Mouse (Mus musculus): ENCODE data around the gene Ccdc87. TPM values are rescaled to one million over a fixed set of nuclear protein-coding genes. Genes with fewer than 3 reads are reported as not detected.
A peak's percentile ranks its signal among the peaks of the same experiment; 100 is the strongest.

The Ccdc87 gene
- 0.35 and 0.45 TPM in 2 replicates for polyA plus RNA-seq (2015; fragmentation: Nextera tagmentation; extraction: Ambion mirVana)

DNA sequence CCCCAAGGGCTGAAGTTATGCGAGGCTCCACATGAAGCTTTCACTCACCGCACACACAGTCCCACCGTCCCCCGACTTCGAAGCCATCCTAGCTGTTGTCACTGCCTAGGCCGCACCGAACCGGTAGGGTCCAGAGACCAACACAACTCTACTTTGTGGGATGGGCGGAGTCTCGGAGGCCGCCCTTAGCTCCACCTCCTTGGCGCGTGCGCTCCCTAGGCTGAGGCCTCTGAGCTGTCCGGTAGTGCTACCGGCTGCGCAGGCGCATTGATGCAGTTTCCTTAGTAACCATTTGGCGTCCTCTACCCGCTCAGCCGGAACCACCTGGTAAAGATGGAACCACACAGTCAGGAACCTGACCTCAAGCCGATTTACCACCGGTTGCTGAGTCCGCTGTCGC, at the start of gene Ccdc87, which contains the start of gene Ccs:
Gene Ccdc87 (plus strand): TSS at position 218 of the 400 bp plus-strand sequence.
Gene Ccs (minus strand): TSS at position 184 of the 400 bp plus-strand sequence.
- peak within 1 kb of the TSS; percentile 81 for H3K9ac ChIP-seq
- H3K9me3 ChIP-seq: no peaks in the 10 kb centered on the region
- peak within 1 kb of the TSS; percentile 56 for H3K4me3 ChIP-seq
- no peak within 1 kb of the TSS for H3K27ac ChIP-seq (replicated peaks)
- peak within 1 kb of the TSS; percentile 97 for H3K4me2 ChIP-seq
- peak; percentile 98 for ATAC-seq (ENCODE audit: low read depth)
- H3K36me3 ChIP-seq: 0 out of 2 replicates have a peak, but pooled peaks cover 2% of the 10 kb centered on the region
- peaks cover 38% of the 10 kb centered on the region for H3K27me3 ChIP-seq
- WGBS: under 1% methylated on average over 25 of the region's 25 CpGs
- H3K4me1 ChIP-seq (replicated peaks): peaks cover 23% of the 10 kb centered on the region

DNA sequence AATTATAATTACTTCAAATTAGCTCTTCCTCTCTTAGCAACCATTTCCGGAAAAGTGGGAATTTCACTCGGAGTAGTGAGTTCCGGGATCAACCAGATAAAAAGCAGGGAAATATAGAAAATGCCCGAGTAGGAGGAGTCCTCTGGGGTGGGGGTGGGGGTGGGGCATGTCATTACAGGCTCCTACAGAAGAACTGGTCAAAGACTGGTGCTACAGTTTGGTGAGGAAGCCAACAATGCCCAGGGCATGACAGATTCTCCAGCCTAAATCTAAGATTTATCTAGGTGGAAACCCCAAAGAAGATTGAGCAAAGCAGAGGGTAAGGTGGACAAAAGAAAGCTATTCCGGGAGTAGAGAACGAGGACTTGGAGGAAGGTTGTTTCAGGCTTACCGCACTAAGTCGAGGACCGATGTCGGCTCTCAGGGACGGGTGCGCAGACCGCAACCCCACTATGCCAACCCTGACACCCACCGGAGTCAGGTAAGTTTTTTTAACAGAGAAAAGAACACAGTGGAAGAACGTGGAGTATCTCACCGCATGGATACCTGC, 45.8 kb upstream of the Ccdc87 start:
- Histone ChIP-seq H3K4me1 (replicated peaks) (peaks cover 53% of the 10 kb centered on the region), H3K27ac (replicated peaks) (peak overlapping the region; percentile 78), H3K9ac (peak overlapping the region; percentile 85), H3K36me3 (peaks cover 38% of the 10 kb centered on the region), H3K4me3 (peak overlapping the region; percentile 78), H3K4me2 (peak overlapping the region; percentile 92), H3K9me3 (no peaks in the 10 kb centered on the region), H3K27me3 (no peaks in the 10 kb centered on the region)
- 6% methylated on average over 16 of the region's 16 CpGs for WGBS
- ATAC-seq (ENCODE audit: low read depth): peak; percentile 63

DNA sequence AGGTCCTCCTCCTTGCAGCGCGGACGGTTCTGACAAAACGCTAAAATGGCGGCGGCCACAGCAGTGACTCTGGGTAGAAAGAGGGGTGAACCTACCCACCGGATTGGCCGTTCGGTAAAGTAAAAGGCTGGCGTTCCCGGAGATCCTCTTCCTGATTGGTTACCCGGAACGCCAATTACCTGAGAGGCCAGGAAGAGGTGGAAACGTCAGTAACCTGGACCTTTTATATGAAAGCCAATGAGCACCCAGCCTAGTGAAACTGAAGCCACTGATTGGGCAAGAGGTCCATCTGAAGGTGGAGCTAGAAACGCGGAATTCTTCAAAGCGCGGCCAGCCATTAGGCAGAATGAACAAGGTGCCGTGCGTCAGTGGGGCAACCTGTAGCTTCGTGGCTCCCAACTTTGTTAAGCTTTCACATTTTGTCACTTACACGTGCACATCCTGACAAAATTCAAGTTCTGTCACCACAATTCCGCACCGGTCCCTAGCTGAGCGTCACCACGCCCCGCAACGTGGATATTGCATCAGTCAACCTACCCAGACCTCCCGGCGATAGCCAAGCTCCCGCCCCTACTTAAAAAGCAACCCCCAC, 45.2 kb upstream of the Ccdc87 start, which contains the start of gene Rbm4:
Gene Rbm4 (minus strand): TSS at position 71 of the 592 bp plus-strand sequence.
- Histone ChIP-seq H3K4me2 (peak within 1 kb of the TSS; percentile 92), H3K9me3 (no peaks in the 10 kb centered on the region), H3K27me3 (no peaks in the 10 kb centered on the region), H3K27ac (replicated peaks) (peak within 1 kb of the TSS; percentile 78), H3K36me3 (peaks cover 42% of the 10 kb centered on the region), H3K9ac (peak within 1 kb of the TSS; percentile 85), H3K4me1 (replicated peaks) (peaks cover 47% of the 10 kb centered on the region), H3K4me3 (peak within 1 kb of the TSS; percentile 78)
- peak; percentile 98 for ATAC-seq (ENCODE audit: low read depth)
- WGBS: under 1% methylated on average over 31 of the region's 31 CpGs

DNA sequence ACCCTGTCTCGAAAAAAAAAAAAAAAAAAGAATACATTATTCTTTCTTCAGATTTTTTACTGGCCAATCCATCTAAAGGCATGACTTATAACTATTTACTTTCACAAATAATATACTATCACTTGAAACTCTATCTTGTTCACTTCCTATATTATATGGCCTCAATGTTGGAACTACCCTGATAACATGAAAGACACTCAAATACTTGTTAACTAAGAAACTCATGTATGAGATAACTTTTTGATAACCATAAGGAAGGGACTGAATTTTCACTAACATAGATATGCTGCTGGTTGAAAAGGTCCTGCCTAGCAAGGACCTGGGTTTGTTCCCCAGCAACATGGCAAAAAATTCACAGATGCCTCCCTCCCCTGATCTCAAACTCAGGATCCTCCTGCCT, 43.2 kb upstream of the Ccdc87 start:
- ATAC-seq (ENCODE audit: low read depth): no peak
- Histone ChIP-seq H3K27ac (replicated peaks) (no peak overlapping the region), H3K36me3 (peaks cover 47% of the 10 kb centered on the region), H3K4me1 (replicated peaks) (peaks cover 27% of the 10 kb centered on the region), H3K4me3 (no peak overlapping the region), H3K27me3 (no peaks in the 10 kb centered on the region), H3K9me3 (no peaks in the 10 kb centered on the region), H3K4me2 (no peak overlapping the region), H3K9ac (no peak overlapping the region)
- WGBS: 67% methylated on average over 1 of the region's 1 CpGs

DNA sequence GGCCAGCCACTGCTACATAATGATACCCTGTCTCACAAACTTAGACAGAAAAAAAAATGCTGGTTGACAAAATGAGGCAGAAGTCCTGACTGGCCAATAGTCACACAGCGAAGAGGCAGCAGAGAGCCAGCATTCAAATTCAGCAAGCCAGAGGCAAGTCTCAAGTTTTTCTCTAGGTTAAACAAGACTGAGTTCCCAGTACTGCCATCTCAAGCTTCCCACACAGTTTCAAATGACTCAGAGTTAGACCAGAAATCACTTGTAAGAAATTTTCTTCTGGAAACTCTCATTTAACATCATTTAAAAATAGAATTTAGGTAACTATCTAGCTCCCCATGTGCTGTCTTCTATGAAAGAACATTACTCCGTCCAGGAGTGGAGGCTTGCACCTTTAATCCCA, 41.3 kb upstream of the Ccdc87 start:
- Histone ChIP-seq H3K27ac (replicated peaks) (no peak overlapping the region), H3K4me1 (replicated peaks) (peaks cover 14% of the 10 kb centered on the region), H3K9ac (no peak overlapping the region), H3K27me3 (no peaks in the 10 kb centered on the region), H3K4me3 (no peak overlapping the region), H3K4me2 (no peak overlapping the region), H3K9me3 (no peaks in the 10 kb centered on the region), H3K36me3 (peaks cover 53% of the 10 kb centered on the region)
- ATAC-seq (ENCODE audit: low read depth): no peak
- 96% methylated on average over 2 of the region's 2 CpGs for WGBS

DNA sequence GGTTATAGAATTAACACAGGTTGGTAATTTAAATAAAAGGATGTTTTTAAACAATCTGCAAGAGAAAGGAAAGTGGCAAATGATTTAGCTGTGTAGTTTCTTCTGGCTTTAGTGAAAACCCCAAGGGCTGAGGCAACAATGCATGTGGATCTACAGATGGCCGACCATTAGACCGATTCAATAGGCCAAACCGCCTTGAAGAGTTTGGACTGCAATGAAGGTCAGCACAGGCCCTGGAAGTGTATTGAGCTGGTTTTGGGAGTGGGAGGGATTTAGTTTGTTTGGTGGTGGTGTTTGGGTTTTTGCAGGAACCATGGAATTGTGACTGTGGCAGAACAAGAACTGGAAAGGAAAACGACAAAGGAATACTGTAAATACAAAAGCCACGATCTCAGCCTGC, 40.1 kb upstream of the Ccdc87 start:
- ATAC-seq (ENCODE audit: low read depth): no peak
- Histone ChIP-seq H3K9me3 (no peaks in the 10 kb centered on the region), H3K9ac (no peak overlapping the region), H3K27me3 (no peaks in the 10 kb centered on the region), H3K36me3 (peaks cover 65% of the 10 kb centered on the region), H3K4me1 (replicated peaks) (peaks cover 20% of the 10 kb centered on the region), H3K4me3 (no peak overlapping the region), H3K4me2 (no peak overlapping the region), H3K27ac (replicated peaks) (no peak overlapping the region)
- WGBS: 95% methylated on average over 5 of the region's 5 CpGs

DNA sequence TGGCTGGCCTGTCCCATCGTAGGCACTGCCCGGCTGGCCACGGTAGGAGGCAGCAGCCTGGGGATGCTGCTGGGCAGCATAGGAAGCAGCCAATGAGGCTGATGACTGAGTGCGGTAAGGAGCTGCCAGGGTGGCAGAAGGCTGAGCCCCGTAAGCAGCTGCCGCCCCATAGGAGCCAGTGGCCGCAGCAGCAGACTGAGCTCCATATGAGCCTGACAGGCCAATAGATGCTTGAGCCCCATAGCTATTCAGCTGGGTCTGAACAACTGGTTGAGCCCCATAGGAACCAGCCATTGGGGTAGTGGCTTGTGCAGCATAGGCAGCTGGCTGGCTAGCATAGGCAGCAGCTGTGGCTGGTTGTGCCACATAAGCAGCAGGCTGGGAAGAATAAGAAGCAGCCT, 36.5 kb upstream of the Ccdc87 start:
- Histone ChIP-seq H3K9me3 (no peaks in the 10 kb centered on the region), H3K4me3 (no peak overlapping the region), H3K27me3 (no peaks in the 10 kb centered on the region), H3K4me1 (replicated peaks) (peaks cover 17% of the 10 kb centered on the region), H3K9ac (no peak overlapping the region), H3K4me2 (no peak overlapping the region), H3K36me3 (peaks cover 62% of the 10 kb centered on the region), H3K27ac (replicated peaks) (no peak overlapping the region; the same call in 1 of the 2 replicates)
- ATAC-seq (ENCODE audit: low read depth): peak; percentile 57; the same call in 1 of the 2 replicates
- WGBS: 83% methylated on average over 7 of the region's 7 CpGs

DNA sequence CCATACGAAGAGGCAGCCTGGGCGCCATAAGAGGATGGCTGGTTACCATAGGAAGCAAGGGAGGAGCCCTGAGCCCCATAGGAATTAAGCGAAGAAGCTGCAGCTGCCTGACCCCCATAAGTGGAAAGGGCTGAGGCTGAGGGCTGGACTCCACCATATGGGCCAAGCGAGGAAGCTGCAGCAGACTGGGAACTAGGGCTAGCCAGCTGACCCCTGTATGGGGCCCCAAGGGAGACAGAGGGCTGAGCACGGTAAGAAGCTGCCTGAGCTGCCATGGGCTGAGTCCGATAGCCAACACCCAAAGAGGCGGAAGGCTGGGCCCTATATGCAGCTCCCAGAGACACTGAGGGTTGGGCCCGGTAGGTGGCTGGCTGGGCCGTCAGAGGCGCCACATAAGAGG, 35.9 kb upstream of the Ccdc87 start:
- Histone ChIP-seq H3K4me3 (no peak overlapping the region), H3K9me3 (no peaks in the 10 kb centered on the region), H3K4me2 (no peak overlapping the region), H3K27ac (replicated peaks) (no peak overlapping the region; the same call in 1 of the 2 replicates), H3K4me1 (replicated peaks) (peaks cover 23% of the 10 kb centered on the region), H3K36me3 (peaks cover 57% of the 10 kb centered on the region), H3K27me3 (no peaks in the 10 kb centered on the region), H3K9ac (no peak overlapping the region)
- WGBS: 83% methylated on average over 10 of the region's 10 CpGs
- ATAC-seq (ENCODE audit: low read depth): no peak

DNA sequence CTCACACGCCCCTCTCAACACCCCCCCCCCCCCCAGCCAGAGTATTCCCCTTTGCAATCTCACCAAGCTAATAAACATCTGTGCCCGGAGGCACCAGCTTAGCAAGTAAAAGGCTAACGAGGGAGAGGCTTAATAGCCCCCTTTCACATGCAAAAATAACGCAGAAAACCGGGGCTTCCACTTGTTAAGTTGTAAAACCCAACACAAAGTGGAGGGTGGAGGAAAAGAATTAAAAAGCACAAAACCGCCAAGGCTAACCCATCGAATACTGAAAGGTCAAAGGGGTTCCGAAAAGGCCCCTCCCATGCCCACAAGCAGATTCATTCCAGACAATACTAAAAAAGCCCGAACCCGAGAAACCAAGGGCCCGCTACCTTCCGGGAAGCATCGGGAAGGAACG, 28.9 kb upstream of the Ccdc87 start:
- Histone ChIP-seq H3K9ac (peak overlapping the region; percentile 81), H3K4me1 (replicated peaks) (peaks cover 36% of the 10 kb centered on the region), H3K36me3 (no peaks in the 10 kb centered on the region), H3K4me2 (peak overlapping the region; percentile 99), H3K27ac (replicated peaks) (peak overlapping the region; percentile 91), H3K27me3 (no peaks in the 10 kb centered on the region), H3K4me3 (peak overlapping the region; percentile 79), H3K9me3 (no peaks in the 10 kb centered on the region)
- 0% methylated on average over 14 of the region's 14 CpGs for WGBS
- no peak for ATAC-seq (ENCODE audit: low read depth)

DNA sequence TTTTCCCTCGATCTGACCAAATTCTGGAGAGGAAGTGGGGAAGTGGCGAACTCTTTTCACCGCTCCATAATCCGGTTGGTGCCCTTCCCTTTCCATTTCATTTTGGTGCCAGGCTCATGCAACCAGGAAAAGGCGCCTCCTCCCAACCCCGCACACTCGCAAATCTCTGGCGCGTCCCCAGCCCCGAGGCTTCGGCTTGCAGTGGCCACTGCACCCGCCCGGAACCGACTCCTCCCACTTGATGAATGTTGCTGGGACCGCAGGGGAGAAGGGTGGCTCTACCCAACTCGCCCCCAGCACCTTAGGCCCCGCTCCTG, 28.5 kb upstream of the Ccdc87 start:
- H3K9ac ChIP-seq: peak overlapping the region; percentile 81
- H3K36me3 ChIP-seq: no peaks in the 10 kb centered on the region
- ATAC-seq (ENCODE audit: low read depth): no peak
- no peaks in the 10 kb centered on the region for H3K9me3 ChIP-seq
- peak overlapping the region; percentile 99 for H3K4me2 ChIP-seq
- peaks cover 36% of the 10 kb centered on the region for H3K4me1 ChIP-seq (replicated peaks)
- under 1% methylated on average over 17 of the region's 17 CpGs for WGBS
- peak overlapping the region; percentile 91 for H3K27ac ChIP-seq (replicated peaks)
- H3K27me3 ChIP-seq: no peaks in the 10 kb centered on the region
- peak overlapping the region; percentile 79 for H3K4me3 ChIP-seq

DNA sequence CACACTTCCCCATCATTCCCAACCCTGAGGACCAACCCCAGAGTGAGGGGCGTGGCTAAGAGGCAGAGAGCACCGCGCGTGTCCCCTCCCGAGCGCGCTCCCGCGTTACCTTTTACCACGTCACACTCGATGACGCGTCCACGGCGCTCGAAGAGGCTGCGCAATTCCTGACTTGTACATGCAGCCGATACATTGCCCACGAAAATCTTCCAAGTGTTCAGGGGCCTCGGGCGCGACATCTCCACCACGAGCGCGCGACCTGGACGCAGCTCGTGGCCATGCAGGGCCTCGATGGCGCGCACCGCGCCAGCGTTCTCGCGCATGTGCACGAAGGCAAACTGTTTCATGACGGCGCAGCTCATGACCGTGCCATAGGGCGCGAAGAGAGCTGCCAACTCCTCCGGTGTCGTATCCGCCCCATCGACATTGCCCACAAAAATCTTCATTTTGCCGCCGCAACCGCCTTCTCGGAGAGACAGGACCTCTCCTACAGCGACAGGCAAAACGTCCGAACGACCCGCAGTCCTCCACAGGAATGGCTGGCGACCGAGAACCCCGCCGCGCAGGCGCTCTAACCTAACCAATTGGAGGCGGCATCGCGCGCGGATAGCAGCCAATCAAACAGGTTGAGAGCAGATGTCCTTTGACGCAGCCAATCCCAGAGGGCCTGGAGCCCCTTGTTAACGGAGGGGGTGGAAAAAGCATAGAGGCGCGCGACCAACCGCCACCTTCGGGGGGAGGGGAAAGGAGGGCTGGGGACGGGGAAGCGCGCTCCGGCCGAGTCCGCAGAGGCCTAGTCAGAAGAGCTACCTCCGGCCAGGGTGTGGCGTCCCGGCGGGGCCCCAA, 27.9 kb upstream of the Ccdc87 start, which contains the start of the genes Gm21992 and Rbm14:
Gene Gm21992 (minus strand): TSS at position 550 of the 846 bp plus-strand sequence.
Gene Rbm14 (minus strand): TSS at position 572 of the 846 bp plus-strand sequence.
- Histone ChIP-seq H3K9me3 (no peaks in the 10 kb centered on the region), H3K36me3 (no peaks in the 10 kb centered on the region), H3K27ac (replicated peaks) (peak within 1 kb of the TSS; percentile 91), H3K9ac (peak within 1 kb of the TSS; percentile 81), H3K27me3 (no peaks in the 10 kb centered on the region), H3K4me2 (peak within 1 kb of the TSS; percentile 99), H3K4me3 (peak within 1 kb of the TSS; percentile 79), H3K4me1 (replicated peaks) (peaks cover 36% of the 10 kb centered on the region)
- WGBS: under 1% methylated on average over 83 of the region's 83 CpGs
- ATAC-seq (ENCODE audit: low read depth): peak; percentile 98

DNA sequence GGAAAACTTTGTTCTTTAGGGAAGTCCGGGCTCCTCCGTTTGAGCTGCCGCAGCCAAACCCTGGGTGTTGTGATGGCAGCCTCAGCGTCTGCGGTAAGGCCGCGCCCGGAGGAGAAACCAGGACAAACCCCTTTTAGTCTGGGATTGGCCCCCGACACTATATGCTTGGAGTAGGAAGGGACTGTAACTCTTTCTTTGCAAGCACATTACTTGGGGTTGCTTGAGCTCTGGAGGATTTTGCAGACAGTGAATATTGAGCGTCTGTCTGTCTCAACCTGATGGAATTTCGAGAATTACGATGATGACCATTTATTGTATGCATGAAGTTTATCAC, 27.3 kb upstream of the Ccdc87 start:
- Histone ChIP-seq H3K27me3 (no peaks in the 10 kb centered on the region), H3K4me1 (replicated peaks) (peaks cover 36% of the 10 kb centered on the region), H3K27ac (replicated peaks) (peak overlapping the region; percentile 91), H3K36me3 (no peaks in the 10 kb centered on the region), H3K4me2 (peak overlapping the region; percentile 99), H3K9ac (peak overlapping the region; percentile 81), H3K4me3 (peak overlapping the region; percentile 79), H3K9me3 (no peaks in the 10 kb centered on the region)
- peak; percentile 17; the same call in 1 of the 2 replicates for ATAC-seq (ENCODE audit: low read depth)
- WGBS: 6% methylated on average over 12 of the region's 12 CpGs
